Mouse (Mus musculus) granulocyte monocyte progenitor cell, adult 5-6 weeks (primary cell): ENCODE data around the gene Gm20812. TPM values are rescaled to one million over a fixed set of nuclear protein-coding genes. Genes with fewer than 3 reads are reported as not detected.
"Not testable (repeated sequence)": the region's sequence is repeated elsewhere in the genome, so short reads cannot be mapped to it uniquely, and the experiment has no call there.

Experiments
- ATAC-seq: replicated peaks from 2 replicates; pipeline ENCODE4 v1.8.0; 2016; ENCODE audit warnings: mild to moderate bottlenecking, moderate TSS enrichment, inconsistent platforms; ENCODE audit not compliant: poor library complexity, severe bottlenecking
- total RNA-seq, 2 experiments: library from RNA; stranded (forward) in 1 of 2; stranded (reverse) in 1 of 2; fragments of 200-712, 200-1000 nt in 1 of 2; fragments of >200 nt in 1 of 2; fragmentation: Nextera tagmentation in 1 of 2; gene quantifications; 2 replicates each; pipeline ENCODE4 v1.2.3; 2014 to 2017

Gm20812 gene
- total RNA-seq (2014; fragmentation: Nextera tagmentation): not detected in 2 replicates
- not detected in 2 replicates for total RNA-seq (2017)

DNA sequence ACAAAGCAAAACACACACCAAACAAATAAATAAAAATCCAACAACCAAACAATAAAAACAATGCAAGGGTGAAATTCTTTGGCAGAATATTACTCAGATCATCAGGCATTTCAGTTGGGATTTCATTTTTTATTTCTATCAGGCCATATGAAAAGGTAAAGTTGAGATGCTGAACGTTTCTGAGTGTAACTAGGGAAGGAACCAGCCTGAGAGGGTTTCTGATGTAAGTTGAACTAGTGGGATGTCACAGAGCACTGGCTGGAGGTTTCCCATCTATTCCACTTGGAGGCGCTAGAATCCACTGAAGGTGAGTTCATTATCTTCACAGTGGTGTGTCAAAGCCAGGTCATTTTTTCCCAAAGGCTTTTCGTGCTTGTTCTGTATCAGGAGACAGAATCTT lies at the start of gene Gm20812:
Gene Gm20812 (plus strand): TSS at position 301 of the 400 bp plus-strand sequence.
- ATAC-seq: not testable (repeated sequence)

Other genes with a start within 250 kb of the Gm20812 start
- gene Gm29554, start 108.0 kb upstream of the Gm20812 start, total RNA-seq (2014; fragmentation: Nextera tagmentation): not detected in 2 replicates
- gene Gm29554, start 108.0 kb upstream of the Gm20812 start, total RNA-seq (2017): not detected in 2 replicates